Mouse (Mus musculus): Measurements from ENCODE around the gene Kcnt1.

GRCm38 (mm10) chr2:25836291-25836690, 27.2 kb upstream of the Kcnt1 start:
- no peak for TF ChIP-seq EP300 (IDR thresholded peaks at IDR 0.05; ENCODE audit: low read depth)
- TF ChIP-seq CTCF (IDR thresholded peaks at IDR 0.05; ENCODE audit: low read depth), result peak; percentile 94
